Mouse (Mus musculus) CH12.LX (cell line): ENCODE data around the gene Tnfaip2.

ENCODE experiments used
- BHLHE40 ChIP-seq: IDR thresholded peaks from 2 replicates; pipeline ENCODE4 v1.6.1; 2011; ENCODE audit warnings: mild to moderate bottlenecking, low read depth, low read length, improper control_type of control experiment
- CTCF ChIP-seq, 2 experiments: IDR thresholded peaks in 1 of 2; conservative IDR thresholded peaks in 1 of 2; 2 replicates each; pipeline ENCODE4 v1.5.1; 2011 to 2012; ENCODE audit warnings: low read depth in 2 of 2, low read length in 2 of 2, improper control_type of control experiment in 1 of 2, inconsistent platforms in 1 of 2, mild to moderate bottlenecking in 1 of 2, moderate library complexity in 1 of 2
- ELF1 ChIP-seq: IDR thresholded peaks from 2 replicates; pipeline ENCODE4 v1.6.1; 2014; ENCODE audit warnings: low read depth, mild to moderate bottlenecking, inconsistent platforms, low read length, improper control_type of control experiment
- HCFC1 ChIP-seq: IDR thresholded peaks from 2 replicates; pipeline ENCODE4 v1.6.1; 2012; ENCODE audit warnings: low read depth, mild to moderate bottlenecking, inconsistent platforms, low read length, improper control_type of control experiment
- PAX5 ChIP-seq: IDR thresholded peaks from 2 replicates; pipeline ENCODE4 v1.6.1; 2012; ENCODE audit warnings: low read length, inconsistent platforms, mixed read lengths
- POLR2A ChIP-seq: IDR thresholded peaks from 2 replicates; pipeline ENCODE4 v1.6.1; 2011; ENCODE audit warnings: low read depth, mild to moderate bottlenecking, improper control_type of control experiment, low read length
- POLR2AphosphoS2 ChIP-seq: IDR thresholded peaks from 2 replicates; pipeline ENCODE4 v1.6.1; 2011; ENCODE audit warnings: low read depth, low read length, improper control_type of control experiment
- SMC3 ChIP-seq: IDR thresholded peaks from 2 replicates; pipeline ENCODE4 v1.6.1; 2011; ENCODE audit warnings: low read depth, low read length, improper control_type of control experiment
- TBP ChIP-seq: conservative IDR thresholded peaks from 2 replicates; pipeline ENCODE4 v1.6.1; 2011; ENCODE audit warnings: low read depth, low read length, improper control_type of control experiment
- USF1 ChIP-seq: IDR thresholded peaks from 2 replicates; pipeline ENCODE4 v1.6.1; 2014; ENCODE audit warnings: low read depth, mild to moderate bottlenecking, inconsistent platforms, low read length, improper control_type of control experiment
- ZC3H11A ChIP-seq: IDR thresholded peaks from 2 replicates; pipeline ENCODE4 v1.6.1; 2012; ENCODE audit warnings: low read depth, mild to moderate bottlenecking, inconsistent platforms, low read length, improper control_type of control experiment

DNA sequence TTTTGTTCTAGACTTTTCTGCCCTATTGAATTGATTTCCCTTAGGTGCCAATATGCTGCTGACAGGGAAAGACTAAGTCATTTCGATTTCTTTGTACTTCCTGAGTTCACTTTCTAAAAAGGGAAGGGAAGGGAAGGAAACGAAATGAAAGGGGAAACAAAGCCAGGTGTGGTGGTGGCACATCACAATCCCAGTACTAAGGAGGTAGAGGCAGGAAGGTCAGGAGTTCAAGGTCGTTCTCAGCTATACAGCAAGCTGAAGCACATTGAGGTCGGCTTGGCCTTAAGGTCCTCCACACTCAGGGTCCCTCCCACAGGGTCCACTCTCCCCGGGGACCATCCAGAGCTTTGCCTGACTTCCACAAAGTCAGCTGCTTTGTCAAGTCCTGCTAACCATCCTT is 61.3 kb downstream of the Tnfaip2 start:
- TF ChIP-seq CTCF (conservative IDR thresholded peaks at IDR 0.05 in 1 of 2, IDR thresholded peaks at IDR 0.05 in 1 of 2; ENCODE audit: low read depth in 2 of 2, low read length in 2 of 2) (no peak), POLR2A (no peak), PAX5 (no peak), ELF1 (no peak), TBP (no peak), ZC3H11A (no peak), HCFC1 (no peak), POLR2AphosphoS2 (no peak), BHLHE40 (no peak), USF1 (no peak), SMC3 (no peak)
